Mouse (Mus musculus) heart, embryonic 11.5 days (tissue): Measurements from ENCODE around the gene Ncor2. TPM values are rescaled to one million over a fixed set of nuclear protein-coding genes. Genes with fewer than 3 reads are reported as not detected.

ENCODE experiments used
- ATAC-seq: fragments of 200-750 bp; cut with Nextera tagmentation; replicated peaks from 2 replicates; pipeline ENCODE4 v1.8.0; 2017; ENCODE audit warnings: moderate library complexity; ENCODE audit not compliant: insufficient number of reproducible peaks, low FRiP score, low TSS enrichment
- H3K27ac ChIP-seq: fragments of 300-500 bp; sonication (generic); 2 replicates; pipeline ENCODE4 v1.5.1; 2014; ENCODE audit warnings: mild to moderate bottlenecking, low read depth, low read length
- H3K27me3 ChIP-seq: fragments of 300-500 bp; sonication (generic); 2 replicates; pipeline ENCODE4 v1.6.1; 2014; ENCODE audit warnings: mild to moderate bottlenecking, low read length, mixed read lengths; ENCODE audit not compliant: control insufficient read depth, insufficient read depth
- H3K36me3 ChIP-seq: fragments of 300-500 bp; sonication (generic); 2 replicates; pipeline ENCODE4 v1.6.1; 2014; ENCODE audit warnings: mild to moderate bottlenecking, low read length, moderate library complexity, mixed read lengths; ENCODE audit not compliant: control insufficient read depth, insufficient read depth
- H3K4me1 ChIP-seq: fragments of 300-500 bp; sonication (generic); 2 replicates; pipeline ENCODE4 v1.6.1; 2014; ENCODE audit warnings: low read length; ENCODE audit not compliant: control insufficient read depth, insufficient read depth
- H3K4me2 ChIP-seq: fragments of 300-500 bp; sonication (generic); 2 replicates; pipeline ENCODE4 v1.6.1; 2014; ENCODE audit warnings: mild to moderate bottlenecking, moderate library complexity
- H3K4me3 ChIP-seq: fragments of 300-500 bp; sonication (generic); 2 replicates; pipeline ENCODE4 v1.5.1; 2014; ENCODE audit warnings: low read depth, low read length
- H3K9ac ChIP-seq: fragments of 300-500 bp; sonication (generic); 2 replicates; pipeline ENCODE4 v1.6.1; 2014; ENCODE audit warnings: mild to moderate bottlenecking, low read depth, low read length, moderate library complexity
- H3K9me3 ChIP-seq: fragments of 300-500 bp; sonication (generic); replicated peaks from 2 replicates; pipeline ENCODE4 v1.6.1; 2016; ENCODE audit warnings: low read length; ENCODE audit not compliant: control insufficient read depth
- WGBS: fragments of 180-500 bp; shearing (Covaris S2); extraction: QIAGEN DNeasy Blood & Tissue Kit; methylation state at CpG from one replicate; pipeline ENCODE4 v1.1.7; 2014; ENCODE audit not compliant: insufficient replicate concordance; 5-methylcytosine and 5-hydroxymethylcytosine counted together
- polyA plus RNA-seq: library from polyadenylated mRNA; unstranded; fragments of >200 nt; fragmentation: Nextera tagmentation; extraction: Ambion mirVana; gene quantifications from 2 replicates; pipeline ENCODE4 v1.2.1, GENCODE M21; 2014

Gene Ncor2
- polyA plus RNA-seq, 1 experiment from 2014 or later, result 18.8 TPM

GRCm38 (mm10) chr5:125176864-125177263, 2.2 kb downstream of the Ncor2 start:
- Histone ChIP-seq H3K27ac (peak overlapping the region; percentile 94; the same call in 1 of the 2 replicates), H3K4me3 (peak overlapping the region; percentile 87), H3K9me3 (no peaks in the 10 kb centered on the region), H3K4me1 (peaks cover 67% of the 10 kb centered on the region), H3K27me3 (no peaks in the 10 kb centered on the region), H3K36me3 (no peaks in the 10 kb centered on the region), H3K9ac (peak overlapping the region; percentile 89), H3K4me2 (peak overlapping the region; percentile 96)
- no peak for ATAC-seq
- 28% methylated on average over 12 of the region's 12 CpGs for WGBS

GRCm38 (mm10) chr5:125176370-125176766, 2.7 kb downstream of the Ncor2 start:
- WGBS, result 33% methylated on average over 5 of the region's 5 CpGs
- ATAC-seq, result no peak
- Histone ChIP-seq H3K4me1 (peaks cover 72% of the 10 kb centered on the region), H3K27me3 (no peaks in the 10 kb centered on the region), H3K4me2 (no peak overlapping the region), H3K27ac (no peak overlapping the region), H3K36me3 (no peaks in the 10 kb centered on the region), H3K4me3 (no peak overlapping the region), H3K9ac (no peak overlapping the region), H3K9me3 (no peaks in the 10 kb centered on the region)

DNA sequence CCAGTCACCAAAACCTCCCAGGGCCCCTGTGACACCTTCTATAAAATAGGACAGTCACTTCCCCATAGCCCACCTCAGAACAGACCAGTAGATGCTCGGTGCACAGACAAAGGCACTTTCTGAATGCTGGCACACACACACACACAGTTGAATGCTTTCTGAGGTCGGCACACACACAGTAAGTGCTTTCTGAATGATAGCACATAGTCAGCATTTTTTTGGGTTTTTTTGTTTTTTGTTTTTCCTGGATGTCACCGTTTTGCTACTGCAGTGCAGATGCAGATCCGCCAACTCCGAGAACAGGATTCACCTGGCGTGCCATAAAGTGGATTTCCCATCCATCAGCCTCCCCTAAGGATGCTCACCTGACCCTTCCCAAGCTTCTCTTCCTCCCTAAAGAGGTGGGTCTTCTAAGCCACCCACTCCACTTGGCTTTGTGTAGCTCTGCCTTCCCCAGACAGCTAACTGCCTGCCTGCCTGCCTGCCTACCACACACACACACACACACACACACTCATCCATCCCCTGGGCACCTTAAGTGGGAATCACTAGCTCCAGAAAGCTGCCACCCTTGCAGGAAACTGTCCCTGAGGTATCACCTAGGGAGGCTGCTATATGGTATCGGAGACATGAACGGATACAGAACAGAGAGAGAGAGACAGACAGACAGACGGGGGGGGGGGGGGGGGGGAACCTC, 3.2 kb downstream of the Ncor2 start:
- Histone ChIP-seq H3K9ac (no peak overlapping the region), H3K4me2 (no peak overlapping the region), H3K9me3 (no peaks in the 10 kb centered on the region), H3K27ac (no peak overlapping the region), H3K27me3 (no peaks in the 10 kb centered on the region), H3K4me3 (no peak overlapping the region), H3K36me3 (no peaks in the 10 kb centered on the region), H3K4me1 (peaks cover 74% of the 10 kb centered on the region)
- 77% methylated on average over 8 of the region's 9 CpGs for WGBS
- ATAC-seq, result no peak

DNA sequence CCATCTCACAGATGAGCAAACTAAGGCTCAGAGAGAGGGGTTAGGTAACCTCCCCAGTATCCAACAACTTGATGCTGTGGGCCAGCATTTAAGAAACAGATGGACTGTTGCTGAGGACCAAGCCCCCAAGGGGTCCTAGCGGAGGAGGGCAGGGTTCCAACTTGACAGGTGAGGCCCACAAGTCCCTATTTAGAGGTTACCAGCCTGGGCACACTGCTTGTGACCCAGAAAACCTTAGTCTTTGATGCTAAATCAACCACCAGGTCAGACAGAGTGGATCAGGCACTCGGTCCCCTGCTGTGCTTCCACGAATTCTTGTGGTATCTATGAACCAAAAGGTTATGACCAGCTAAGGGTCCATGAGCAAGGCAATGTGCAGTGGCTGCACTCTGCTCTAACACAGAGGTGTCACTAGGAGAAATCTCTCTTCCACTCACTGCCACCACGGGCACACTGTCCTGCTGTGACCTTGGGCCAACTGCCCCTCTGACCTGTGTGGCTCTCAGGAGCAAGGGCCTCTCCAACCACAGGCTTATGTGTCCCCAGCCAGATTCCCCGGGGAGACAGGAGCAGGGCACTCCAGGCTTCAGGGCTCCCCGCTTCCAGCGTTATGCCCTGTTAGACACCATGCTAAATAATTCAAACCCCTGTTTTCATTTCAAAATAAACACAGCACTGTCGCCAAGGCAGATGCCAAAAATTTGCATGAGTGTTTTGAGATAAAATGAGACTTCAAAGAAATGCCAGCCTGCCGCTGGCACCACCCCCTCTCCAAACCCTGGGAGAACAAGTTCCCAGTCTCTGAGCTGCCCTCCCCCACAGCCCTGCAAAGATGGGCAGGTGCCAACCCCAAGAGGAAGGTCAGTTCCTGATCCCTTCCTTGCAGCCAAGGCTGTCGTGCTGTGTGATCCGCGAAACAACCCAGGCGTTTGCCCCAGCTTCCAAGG, 4.0 kb downstream of the Ncor2 start:
- no peak for ATAC-seq
- no peaks in the 10 kb centered on the region for H3K27me3 ChIP-seq
- H3K4me2 ChIP-seq, result peak overlapping the region; percentile 14; the same call in 1 of the 2 replicates
- 54% methylated on average over 13 of the region's 13 CpGs for WGBS
- H3K27ac ChIP-seq, result no peak overlapping the region
- H3K4me3 ChIP-seq, result no peak overlapping the region
- no peaks in the 10 kb centered on the region for H3K9me3 ChIP-seq
- H3K9ac ChIP-seq, result no peak overlapping the region
- peaks cover 78% of the 10 kb centered on the region for H3K4me1 ChIP-seq
- no peaks in the 10 kb centered on the region for H3K36me3 ChIP-seq

- peaks cover 78% of the 10 kb centered on the region for H3K4me1 ChIP-seq
- H3K27me3 ChIP-seq, result no peaks in the 10 kb centered on the region
- H3K9me3 ChIP-seq, result no peaks in the 10 kb centered on the region
- 92% methylated on average over 1 of the region's 1 CpGs for WGBS
- ATAC-seq, result no peak
- H3K36me3 ChIP-seq, result no peaks in the 10 kb centered on the region
- H3K27ac ChIP-seq, result no peak overlapping the region
- H3K4me3 ChIP-seq, result no peak overlapping the region
- no peak overlapping the region for H3K9ac ChIP-seq
- H3K4me2 ChIP-seq, result no peak overlapping the region
Observed at GRCm38 (mm10) chr5:125173868-125174267, 5.2 kb downstream of the Ncor2 start.

GRCm38 (mm10) chr5:125172831-125173615, 6.0 kb downstream of the Ncor2 start:
- no peak overlapping the region for H3K4me3 ChIP-seq
- no peaks in the 10 kb centered on the region for H3K27me3 ChIP-seq
- WGBS, result 59% methylated on average over 12 of the region's 12 CpGs
- H3K4me1 ChIP-seq, result peaks cover 84% of the 10 kb centered on the region
- no peak overlapping the region for H3K9ac ChIP-seq
- ATAC-seq, result no peak
- H3K36me3 ChIP-seq, result no peaks in the 10 kb centered on the region
- no peak overlapping the region for H3K27ac ChIP-seq
- no peaks in the 10 kb centered on the region for H3K9me3 ChIP-seq
- H3K4me2 ChIP-seq, result no peak overlapping the region

- no peak overlapping the region for H3K4me2 ChIP-seq
- H3K4me1 ChIP-seq, result peaks cover 84% of the 10 kb centered on the region
- no peaks in the 10 kb centered on the region for H3K9me3 ChIP-seq
- H3K27me3 ChIP-seq, result no peaks in the 10 kb centered on the region
- no peaks in the 10 kb centered on the region for H3K36me3 ChIP-seq
- no peak overlapping the region for H3K4me3 ChIP-seq
- 52% methylated on average over 6 of the region's 6 CpGs for WGBS
- ATAC-seq, result no peak
- H3K9ac ChIP-seq, result no peak overlapping the region
- H3K27ac ChIP-seq, result no peak overlapping the region
Observed at GRCm38 (mm10) chr5:125171259-125171658, 7.8 kb downstream of the Ncor2 start.

- no peak overlapping the region for H3K4me2 ChIP-seq
- WGBS, result 75% methylated on average over 11 of the region's 11 CpGs
- H3K4me1 ChIP-seq, result peaks cover 84% of the 10 kb centered on the region
- no peak for ATAC-seq
- H3K9me3 ChIP-seq, result no peaks in the 10 kb centered on the region
- H3K27ac ChIP-seq, result no peak overlapping the region
- no peaks in the 10 kb centered on the region for H3K27me3 ChIP-seq
- H3K9ac ChIP-seq, result 0 out of 2 replicates have a peak overlapping the region, but pooled peaks have one; percentile 8
- no peak overlapping the region for H3K4me3 ChIP-seq
- H3K36me3 ChIP-seq, result no peaks in the 10 kb centered on the region
Observed at GRCm38 (mm10) chr5:125170107-125170842, 8.7 kb downstream of the Ncor2 start.
